Mouse (Mus musculus) midbrain, postnatal 0 days (tissue): Measurements from ENCODE around the gene Rho. TPM values are rescaled to one million over a fixed set of nuclear protein-coding genes. Genes with fewer than 3 reads are reported as not detected.

Source experiments
- ATAC-seq: fragments of 200-750 bp; cut with Nextera tagmentation; 2 replicates; pipeline ENCODE4 v1.8.0; 2017; ENCODE audit warnings: moderate number of reproducible peaks, mild to moderate bottlenecking, moderate TSS enrichment, moderate library complexity; ENCODE audit not compliant: low FRiP score
- DNase-seq: peaks from one replicate; pipeline ENCODE4 v3.0.0-alpha.2; 2015; ENCODE audit warnings: low spot score
- H3K27ac ChIP-seq: fragments of 300-500 bp; sonication (generic); 2 replicates; pipeline ENCODE4 v1.5.1; 2014; ENCODE audit warnings: low read depth, mild to moderate bottlenecking, low read length, mixed read lengths
- H3K27me3 ChIP-seq: fragments of 300-500 bp; sonication (generic); 2 replicates; pipeline ENCODE4 v1.6.1; 2014; ENCODE audit warnings: low read length, control low read depth, mixed read lengths; ENCODE audit not compliant: insufficient read depth
- H3K36me3 ChIP-seq: fragments of 300-500 bp; sonication (generic); 2 replicates; pipeline ENCODE4 v1.6.1; 2014; ENCODE audit warnings: low read length, control low read depth, mixed read lengths; ENCODE audit not compliant: insufficient read depth
- H3K4me1 ChIP-seq: fragments of 300-500 bp; sonication (generic); 2 replicates; pipeline ENCODE4 v1.6.1; 2014; ENCODE audit warnings: mild to moderate bottlenecking, control low read depth, antibody characterized with exemption, low read length, mixed read lengths; ENCODE audit not compliant: insufficient read depth
- H3K4me2 ChIP-seq: fragments of 300-500 bp; sonication (generic); 2 replicates; pipeline ENCODE4 v1.6.1; 2014; ENCODE audit warnings: low read depth, mild to moderate bottlenecking, low read length, mixed read lengths; ENCODE audit not compliant: poor library complexity, severe bottlenecking
- H3K4me3 ChIP-seq: fragments of 300-500 bp; sonication (generic); 2 replicates; pipeline ENCODE4 v1.5.1; 2014; ENCODE audit warnings: low read depth, mild to moderate bottlenecking, low read length, moderate library complexity
- H3K9ac ChIP-seq: fragments of 300-500 bp; sonication (generic); replicated peaks from 2 replicates; pipeline ENCODE4 v1.6.1; 2014; ENCODE audit warnings: mild to moderate bottlenecking, low read length, moderate library complexity, mixed read lengths; ENCODE audit not compliant: poor library complexity, severe bottlenecking
- H3K9me3 ChIP-seq: fragments of 300-500 bp; sonication (generic); 2 replicates; pipeline ENCODE4 v1.6.1; 2016; ENCODE audit warnings: low read length, control low read depth
- CTCF ChIP-seq: IDR thresholded peaks from 2 replicates; pipeline ENCODE4 v1.5.1; 2016; ENCODE audit warnings: antibody characterized with exemption, mild to moderate bottlenecking
- WGBS: fragments of 180-500 bp; shearing (Covaris S2); extraction: QIAGEN DNeasy Blood & Tissue Kit; methylation state at CpG from one replicate; pipeline ENCODE4 v1.1.7; 2014; 5-methylcytosine and 5-hydroxymethylcytosine counted together
- polyA plus RNA-seq: library from polyadenylated mRNA; unstranded; fragments of >200 nt; fragmentation: Nextera tagmentation; extraction: Ambion mirVana; gene quantifications from 2 replicates; pipeline ENCODE4 v1.2.1, GENCODE M21; 2015
- total RNA-seq: library from RNA; depleted of rRNA; stranded (reverse); fragments of >200 nt; gene quantifications from 2 replicates; pipeline ENCODE4 v1.2.3, GENCODE M21; 2014

Rho gene
- total and polyA plus RNA-seq, 2 experiments from 2014 or later = 0.11 to 0.12 TPM

DNA sequence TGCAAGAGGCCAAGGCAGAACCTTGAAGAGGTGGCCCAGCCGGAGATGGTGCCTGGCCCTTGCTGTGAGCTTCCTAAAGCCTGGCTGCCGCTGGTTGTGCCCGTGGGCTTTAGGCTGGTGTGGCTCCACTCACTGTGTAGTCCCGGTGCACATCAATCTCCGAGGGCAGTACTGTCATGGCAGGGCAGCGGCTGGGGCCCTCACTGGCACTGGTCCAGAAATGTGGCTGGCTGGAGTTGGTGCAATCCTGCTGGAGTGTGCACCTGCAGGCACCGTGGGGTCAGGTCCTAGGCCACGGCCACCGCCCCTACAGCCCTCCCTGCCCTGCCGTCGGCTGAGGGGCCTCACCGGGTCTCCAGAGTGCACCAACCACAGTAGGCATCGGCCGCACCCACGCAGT lies 46.3 kb downstream of the Rho start:
- no peak for TF ChIP-seq CTCF
- Histone ChIP-seq H3K36me3 (no peaks in the 10 kb centered on the region), H3K4me2 (no peak overlapping the region), H3K27ac (no peak overlapping the region), H3K4me1 (0 out of 2 replicates have a peak, but pooled peaks cover 3% of the 10 kb centered on the region), H3K27me3 (no peaks in the 10 kb centered on the region), H3K9ac (no peak overlapping the region), H3K4me3 (no peak overlapping the region), H3K9me3 (no peaks in the 10 kb centered on the region)
- WGBS = 88% methylated on average over 15 of the region's 15 CpGs
- DNase-seq (no peak), ATAC-seq (no peak)

DNA sequence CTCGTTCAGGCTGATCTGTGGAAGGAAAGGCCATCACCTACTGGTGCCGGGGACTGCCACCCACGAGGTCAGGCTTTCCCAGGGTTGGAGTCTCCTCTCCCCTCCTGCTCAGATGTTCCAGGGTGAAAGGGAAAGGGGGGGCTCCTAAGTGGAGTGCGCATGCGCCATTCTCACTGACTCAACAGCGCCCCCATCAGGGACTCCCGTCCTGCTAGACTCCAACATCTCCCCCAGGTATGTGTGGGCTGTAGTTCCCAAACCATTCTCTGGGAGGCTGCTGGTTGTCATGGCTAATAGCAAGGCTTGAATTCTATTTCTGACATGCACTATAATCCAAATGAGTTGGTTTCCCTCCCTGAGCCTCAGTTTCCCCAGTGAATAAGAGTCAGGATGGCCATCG lies 47.0 kb downstream of the Rho start:
- no peak overlapping the region for H3K4me3 ChIP-seq
- H3K4me2 ChIP-seq = no peak overlapping the region
- H3K36me3 ChIP-seq = no peaks in the 10 kb centered on the region
- no peaks in the 10 kb centered on the region for H3K27me3 ChIP-seq
- WGBS = 69% methylated on average over 8 of the region's 8 CpGs
- ATAC-seq (no peak), DNase-seq (no peak)
- peak; percentile 27; the same call in 1 of the 2 replicates for TF ChIP-seq CTCF
- H3K9me3 ChIP-seq = no peaks in the 10 kb centered on the region
- H3K4me1 ChIP-seq = peaks cover 3% of the 10 kb centered on the region; the same call in 1 of the 2 replicates
- H3K9ac ChIP-seq = no peak overlapping the region
- H3K27ac ChIP-seq = no peak overlapping the region

DNA sequence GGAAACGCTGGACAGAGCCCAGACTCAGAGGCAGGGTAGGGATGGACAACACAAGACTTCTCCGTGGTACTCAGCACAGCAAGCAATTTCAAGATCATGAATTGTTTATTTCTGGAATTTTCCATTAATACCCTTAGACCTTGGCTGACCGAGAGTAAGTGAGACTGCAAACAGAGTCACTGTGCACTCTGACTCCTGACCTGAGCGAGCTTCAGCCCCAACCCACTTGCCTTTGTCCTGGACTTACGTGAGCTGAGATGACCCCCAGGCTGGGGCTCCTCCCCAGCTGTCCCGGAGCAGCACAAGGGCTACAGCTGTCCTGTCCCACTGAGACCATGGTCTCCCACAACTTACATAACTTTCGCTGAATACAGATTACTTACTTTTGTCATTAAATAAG lies 51.3 kb downstream of the Rho start:
- Histone ChIP-seq H3K9ac (no peak overlapping the region), H3K4me2 (no peak overlapping the region), H3K27ac (no peak overlapping the region), H3K4me3 (no peak overlapping the region), H3K4me1 (peaks cover 9% of the 10 kb centered on the region; the same call in 1 of the 2 replicates), H3K36me3 (no peaks in the 10 kb centered on the region), H3K27me3 (no peaks in the 10 kb centered on the region), H3K9me3 (no peaks in the 10 kb centered on the region)
- ATAC-seq (no peak), DNase-seq (no peak)
- no peak for TF ChIP-seq CTCF
- WGBS = 58% methylated on average over 7 of the region's 7 CpGs

DNA sequence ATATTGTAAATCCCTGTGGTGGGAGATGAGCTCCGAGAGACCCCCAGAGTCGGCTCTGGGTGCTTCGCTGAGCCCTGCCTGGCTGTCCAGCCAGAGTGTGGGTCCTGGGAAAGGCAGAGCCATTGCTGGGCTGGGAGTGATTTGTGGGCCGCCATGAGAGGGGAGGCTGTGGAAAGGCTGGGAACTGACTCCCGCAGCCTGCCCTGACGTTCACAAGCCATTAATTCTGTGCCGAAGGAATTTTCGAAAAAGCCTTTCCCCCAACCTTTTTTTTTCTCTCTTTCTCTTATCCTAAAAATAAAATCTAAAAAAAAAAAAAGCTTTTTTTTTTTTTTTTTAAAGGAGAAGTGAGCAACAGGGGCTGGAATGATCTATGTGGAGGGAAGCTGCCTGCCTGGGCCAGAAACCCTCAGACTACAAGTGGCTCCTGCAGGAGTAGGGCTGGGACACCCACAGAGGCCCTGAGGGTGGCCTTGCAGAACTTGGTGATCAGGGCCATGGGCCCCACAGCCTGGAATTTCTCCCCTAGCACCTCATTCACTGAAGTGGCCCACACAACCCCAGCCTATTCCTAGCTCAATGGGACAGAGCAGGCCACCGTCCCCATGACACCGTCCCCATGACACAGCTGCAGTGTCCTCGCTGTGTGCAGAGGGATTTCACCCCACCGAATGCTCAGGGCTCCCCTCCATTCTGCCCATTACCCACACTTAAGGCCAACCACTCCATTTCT lies 51.9 kb downstream of the Rho start:
- no peak for ATAC-seq
- no peaks in the 10 kb centered on the region for H3K9me3 ChIP-seq
- H3K4me1 ChIP-seq = peaks cover 9% of the 10 kb centered on the region; the same call in 1 of the 2 replicates
- TF ChIP-seq CTCF = no peak
- no peak overlapping the region for H3K4me2 ChIP-seq
- no peak for DNase-seq
- H3K27ac ChIP-seq = no peak overlapping the region
- H3K4me3 ChIP-seq = no peak overlapping the region
- no peaks in the 10 kb centered on the region for H3K27me3 ChIP-seq
- 67% methylated on average over 12 of the region's 12 CpGs for WGBS
- no peaks in the 10 kb centered on the region for H3K36me3 ChIP-seq
- no peak overlapping the region for H3K9ac ChIP-seq

DNA sequence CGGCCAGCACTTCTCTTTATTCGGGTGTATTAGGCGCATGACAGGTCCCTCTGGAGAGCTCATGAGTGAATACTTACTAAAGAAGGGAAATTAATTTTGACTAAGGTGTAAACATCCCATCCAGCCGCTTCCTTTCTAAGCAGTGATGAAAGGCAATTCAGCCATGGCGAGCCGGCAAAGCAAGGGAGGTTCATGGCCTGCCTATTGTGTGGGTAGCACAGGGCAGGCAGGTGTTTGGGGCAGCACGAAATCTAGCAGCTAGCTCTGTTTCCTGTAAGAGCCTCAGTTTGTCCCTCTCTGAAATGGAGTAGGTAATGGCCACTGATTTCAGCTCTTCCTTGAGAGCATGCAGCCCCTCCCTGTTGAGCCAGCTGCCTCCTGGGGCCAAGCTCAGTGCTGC lies 53.0 kb downstream of the Rho start:
- H3K9ac ChIP-seq = no peak overlapping the region
- no peaks in the 10 kb centered on the region for H3K9me3 ChIP-seq
- H3K4me1 ChIP-seq = peaks cover 9% of the 10 kb centered on the region; the same call in 1 of the 2 replicates
- DNase-seq = no peak
- no peak for TF ChIP-seq CTCF
- H3K27ac ChIP-seq = no peak overlapping the region
- H3K4me2 ChIP-seq = no peak overlapping the region
- no peaks in the 10 kb centered on the region for H3K27me3 ChIP-seq
- no peak overlapping the region for H3K4me3 ChIP-seq
- no peak for ATAC-seq
- H3K36me3 ChIP-seq = no peaks in the 10 kb centered on the region
- 69% methylated on average over 7 of the region's 7 CpGs for WGBS

GRCm38 (mm10) chr6:115985622-115986021 lies 54.1 kb downstream of the Rho start:
- Histone ChIP-seq H3K27ac (no peak overlapping the region), H3K4me2 (no peak overlapping the region), H3K4me1 (peaks cover 9% of the 10 kb centered on the region; the same call in 1 of the 2 replicates), H3K9ac (no peak overlapping the region), H3K4me3 (no peak overlapping the region), H3K9me3 (no peaks in the 10 kb centered on the region), H3K27me3 (0 out of 2 replicates have a peak, but pooled peaks cover 3% of the 10 kb centered on the region), H3K36me3 (no peaks in the 10 kb centered on the region)
- TF ChIP-seq CTCF = no peak
- 59% methylated on average over 9 of the region's 9 CpGs for WGBS
- ATAC-seq (no peak), DNase-seq (no peak)
